Mouse (Mus musculus) heart, postnatal 0 days (tissue): ENCODE measurements around the gene Galr2. TPM values are rescaled to one million over a fixed set of nuclear protein-coding genes. Genes with fewer than 3 reads are reported as not detected.
A peak's percentile ranks its signal among the peaks of the same experiment; 100 is the strongest.

Experiments
- ATAC-seq: fragments of 200-750 bp; cut with Nextera tagmentation; 2 replicates; pipeline ENCODE4 v1.8.0; 2017; ENCODE audit warnings: low read depth, moderate number of reproducible peaks, moderate library complexity; ENCODE audit not compliant: insufficient read depth
- DNase-seq: peaks from one replicate; pipeline ENCODE4 v3.0.0-alpha.2; 2016; ENCODE audit warnings: low spot score
- H3K27ac ChIP-seq: fragments of 300-500 bp; sonication (generic); 2 replicates; pipeline ENCODE4 v1.5.1; 2014; ENCODE audit warnings: low read depth, mild to moderate bottlenecking
- H3K27me3 ChIP-seq: fragments of 300-500 bp; sonication (generic); 2 replicates; pipeline ENCODE4 v1.6.1; 2014; ENCODE audit warnings: low read length, mixed read lengths; ENCODE audit not compliant: control insufficient read depth, insufficient read depth
- H3K36me3 ChIP-seq: fragments of 300-500 bp; sonication (generic); replicated peaks from 2 replicates; pipeline ENCODE4 v1.6.1; 2014; ENCODE audit warnings: low read length, mixed read lengths; ENCODE audit not compliant: control insufficient read depth, insufficient read depth
- H3K4me1 ChIP-seq: fragments of 300-500 bp; sonication (generic); 2 replicates; pipeline ENCODE4 v1.6.1; 2014; ENCODE audit warnings: antibody characterized with exemption; ENCODE audit not compliant: control insufficient read depth, insufficient read depth
- H3K4me2 ChIP-seq: fragments of 300-500 bp; sonication (generic); 2 replicates; pipeline ENCODE4 v1.6.1; 2014; ENCODE audit warnings: low read depth, mild to moderate bottlenecking, low read length, moderate library complexity
- H3K4me3 ChIP-seq: fragments of 300-500 bp; sonication (generic); 2 replicates; pipeline ENCODE4 v1.5.1; 2014; ENCODE audit warnings: low read depth, low read length
- H3K9ac ChIP-seq: fragments of 300-500 bp; sonication (generic); replicated peaks from 2 replicates; pipeline ENCODE4 v1.6.1; 2014; ENCODE audit warnings: low read depth, low read length, mixed read lengths
- H3K9me3 ChIP-seq: fragments of 300-500 bp; sonication (generic); replicated peaks from 2 replicates; pipeline ENCODE4 v1.6.1; 2016; ENCODE audit warnings: low read length; ENCODE audit not compliant: control insufficient read depth
- CTCF ChIP-seq: IDR thresholded peaks from 2 replicates; pipeline ENCODE4 v1.5.1; 2016; ENCODE audit warnings: antibody characterized with exemption, control low read depth, low read depth
- EP300 ChIP-seq: IDR thresholded peaks from 2 replicates; pipeline ENCODE4 v1.6.1; 2016; ENCODE audit warnings: antibody characterized with exemption, low read depth
- WGBS: fragments of 180-500 bp; shearing (Covaris S2); extraction: QIAGEN DNeasy Blood & Tissue Kit; methylation state at CpG from one replicate; pipeline ENCODE4 v1.1.7; 2014; 5-methylcytosine and 5-hydroxymethylcytosine counted together
- polyA plus RNA-seq: library from polyadenylated mRNA; unstranded; fragments of >200 nt; fragmentation: Nextera tagmentation; extraction: Ambion mirVana; gene quantifications from 2 replicates; pipeline ENCODE4 v1.2.1, GENCODE M21; 2015
- total RNA-seq: library from RNA; depleted of rRNA; stranded (reverse); fragments of >200 nt; gene quantifications from 2 replicates; pipeline ENCODE4 v1.2.3, GENCODE M21; 2014; ENCODE audit warnings: low replicate concordance

The Galr2 gene
- total and polyA plus RNA-seq, 2 experiments from 2014 or later, result 0.05 TPM; not detected in 1

- Histone ChIP-seq H3K9ac (no peak overlapping the region), H3K4me2 (no peak overlapping the region), H3K4me1 (no peaks in the 10 kb centered on the region), H3K9me3 (no peaks in the 10 kb centered on the region), H3K36me3 (peaks cover 69% of the 10 kb centered on the region), H3K27me3 (no peaks in the 10 kb centered on the region), H3K27ac (no peak overlapping the region), H3K4me3 (no peak overlapping the region)
- no peak for DNase-seq
- TF ChIP-seq CTCF, result no peak
- no peak for TF ChIP-seq EP300
- WGBS, result 89% methylated on average over 13 of the region's 13 CpGs
- ATAC-seq, result no peak
These were observed 11.7 kb downstream of the Galr2 start for GRCm38 (mm10) chr11:116292401-116292800.

GRCm38 (mm10) chr11:116293538-116294137, 12.9 kb downstream of the Galr2 start:
- H3K4me3 ChIP-seq, result no peak overlapping the region
- no peaks in the 10 kb centered on the region for H3K9me3 ChIP-seq
- WGBS, result 91% methylated on average over 12 of the region's 12 CpGs
- H3K27ac ChIP-seq, result no peak overlapping the region
- ATAC-seq (0 out of 2 replicates have a peak, but pooled peaks have one; percentile 4), DNase-seq (no peak)
- peaks cover 70% of the 10 kb centered on the region for H3K36me3 ChIP-seq
- no peak overlapping the region for H3K9ac ChIP-seq
- H3K4me2 ChIP-seq, result no peak overlapping the region
- H3K27me3 ChIP-seq, result no peaks in the 10 kb centered on the region
- no peaks in the 10 kb centered on the region for H3K4me1 ChIP-seq
- TF ChIP-seq CTCF (no peak), EP300 (no peak)

- H3K4me2 ChIP-seq, result no peak overlapping the region
- H3K27ac ChIP-seq, result no peak overlapping the region
- H3K4me1 ChIP-seq, result no peaks in the 10 kb centered on the region
- 35% methylated on average over 5 of the region's 5 CpGs for WGBS
- H3K9ac ChIP-seq, result no peak overlapping the region
- H3K27me3 ChIP-seq, result no peaks in the 10 kb centered on the region
- H3K36me3 ChIP-seq, result peaks cover 70% of the 10 kb centered on the region
- no peak for TF ChIP-seq EP300
- peak; percentile 75 for TF ChIP-seq CTCF
- H3K9me3 ChIP-seq, result no peaks in the 10 kb centered on the region
- ATAC-seq, result peak; percentile 32; the same call in 1 of the 2 replicates
- no peak overlapping the region for H3K4me3 ChIP-seq
- peak; percentile 73 for DNase-seq
These were observed 13.6 kb downstream of the Galr2 start for GRCm38 (mm10) chr11:116294319-116294718.

GRCm38 (mm10) chr11:116296191-116296734, 15.5 kb downstream of the Galr2 start:
- WGBS, result 82% methylated on average over 8 of the region's 8 CpGs
- Histone ChIP-seq H3K9ac (no peak overlapping the region), H3K4me1 (no peaks in the 10 kb centered on the region), H3K27me3 (no peaks in the 10 kb centered on the region), H3K36me3 (peaks cover 72% of the 10 kb centered on the region), H3K4me3 (no peak overlapping the region), H3K4me2 (no peak overlapping the region), H3K9me3 (no peaks in the 10 kb centered on the region), H3K27ac (no peak overlapping the region)
- no peak for ATAC-seq
- DNase-seq, result no peak
- no peak for TF ChIP-seq EP300

GRCm38 (mm10) chr11:116297017-116297416, 16.3 kb downstream of the Galr2 start:
- WGBS, result 54% methylated on average over 3 of the region's 3 CpGs
- H3K4me1 ChIP-seq, result no peaks in the 10 kb centered on the region
- no peak overlapping the region for H3K9ac ChIP-seq
- no peak overlapping the region for H3K4me2 ChIP-seq
- H3K27ac ChIP-seq, result no peak overlapping the region
- no peaks in the 10 kb centered on the region for H3K9me3 ChIP-seq
- no peak for TF ChIP-seq CTCF
- no peak for TF ChIP-seq EP300
- DNase-seq (no peak), ATAC-seq (no peak)
- H3K4me3 ChIP-seq, result no peak overlapping the region
- H3K36me3 ChIP-seq, result peaks cover 77% of the 10 kb centered on the region
- H3K27me3 ChIP-seq, result no peaks in the 10 kb centered on the region

GRCm38 (mm10) chr11:116298221-116298620, 17.5 kb downstream of the Galr2 start:
- WGBS, result 91% methylated on average over 11 of the region's 11 CpGs
- ATAC-seq (no peak), DNase-seq (no peak)
- Histone ChIP-seq H3K4me3 (no peak overlapping the region), H3K4me1 (no peaks in the 10 kb centered on the region), H3K4me2 (no peak overlapping the region), H3K36me3 (peaks cover 84% of the 10 kb centered on the region), H3K9me3 (no peaks in the 10 kb centered on the region), H3K27ac (no peak overlapping the region), H3K9ac (no peak overlapping the region), H3K27me3 (no peaks in the 10 kb centered on the region)
- no peak for TF ChIP-seq CTCF
- TF ChIP-seq EP300, result no peak
